ENCODE assay signal across 8 mouse cellular contexts in genomic region chr3:90603623-90604022, GRCm38 (mm10). TPM values are rescaled to one million over a fixed set of nuclear protein-coding genes. Genes with fewer than 3 reads are reported as not detected.
A peak's percentile ranks its signal among the peaks of the same experiment; 100 is the strongest.
DNase-seq lines count a peak whose midpoint lies in the region; ATAC-seq and TF ChIP-seq lines count a peak whose summit lies in the region.

S100a4 (plus strand) TSS chr3:90603771.

- TF ChIP-seq CTCF in left cerebral cortex, adult 2 months (IDR thresholded peaks at IDR 0.05), result no peak

- H3K36me3 ChIP-seq in forebrain, embryonic 14.5 days (ENCODE audit: control insufficient read depth, insufficient read depth, low read length), result no peaks in the 10 kb centered on the region
- H3K36me3 ChIP-seq in limb, embryonic 14.5 days (ENCODE audit: control insufficient read depth, insufficient read depth, low read length), result no peaks in the 10 kb centered on the region

- no peak within 1 kb of the TSS for H3K4me2 ChIP-seq in forebrain, embryonic 14.5 days (ENCODE audit: low read length)
- H3K4me2 ChIP-seq in limb, embryonic 14.5 days (replicated peaks; ENCODE audit: low read depth, low read length, severe bottlenecking), result no peak within 1 kb of the TSS

- no peak for DNase-seq in left cerebral cortex, adult 2 months (ENCODE audit: extremely low spot score in 1 of 2, low spot score in 2 of 2)
- DNase-seq in left cerebral cortex, postnatal 4 days, result no peak
- DNase-seq in NIH3T3 (ENCODE audit: low read depth), result peak; percentile 94
- no peak for DNase-seq in forebrain, embryonic 14.5 days (ENCODE audit: low spot score)
- DNase-seq in limb, embryonic 14.5 days (ENCODE audit: low spot score), result peak; percentile 68
- DNase-seq in cerebellum, postnatal 4 days (ENCODE audit: low spot score in 2 of 2), result no peak
- DNase-seq in thymus, postnatal 36 days, result no peak
- DNase-seq in ovary, postnatal 36 days (ENCODE audit: low spot score), result no peak

- peaks cover 8% of the 10 kb centered on the region for H3K4me1 ChIP-seq in forebrain, embryonic 14.5 days (ENCODE audit: control insufficient read depth, insufficient read depth, low read length)
- H3K4me1 ChIP-seq in limb, embryonic 14.5 days (ENCODE audit: control insufficient read depth, insufficient read depth, low read length), result peaks cover 39% of the 10 kb centered on the region

- H3K4me3 ChIP-seq in left cerebral cortex, adult 2 months, result no peak within 1 kb of the TSS
- no peak within 1 kb of the TSS for H3K4me3 ChIP-seq in forebrain, embryonic 14.5 days (ENCODE audit: low read depth, low read length)
- H3K4me3 ChIP-seq in limb, embryonic 14.5 days (replicated peaks; ENCODE audit: low read length), result no peak within 1 kb of the TSS

- no peaks in the 10 kb centered on the region for H3K27me3 ChIP-seq in forebrain, embryonic 14.5 days (replicated peaks; ENCODE audit: control insufficient read depth, insufficient read depth, low read length)
- no peaks in the 10 kb centered on the region for H3K27me3 ChIP-seq in limb, embryonic 14.5 days (ENCODE audit: control insufficient read depth, insufficient read depth, low read length)

- 68% methylated on average over 3 of the region's 3 CpGs for WGBS in forebrain, embryonic 14.5 days
- WGBS in limb, embryonic 14.5 days, result 36% methylated on average over 3 of the region's 3 CpGs

- H3K9me3 ChIP-seq in forebrain, embryonic 14.5 days (replicated peaks; ENCODE audit: control insufficient read depth, low read length), result no peaks in the 10 kb centered on the region
- no peaks in the 10 kb centered on the region for H3K9me3 ChIP-seq in limb, embryonic 14.5 days (ENCODE audit: control insufficient read depth, low read length)

- intact Hi-C loops in left cerebral cortex, adult 2 months (cut with DNase I), result loop anchor here (2.0 kb wide), 1 partner anchor 17 kb away; no protein-coding TSS in a partner anchor
- intact Hi-C loops in left cerebral cortex, postnatal 4 days (cut with DNase I), result no loop called here

- no peak for ATAC-seq in forebrain, embryonic 14.5 days
- peak; percentile 64 for ATAC-seq in limb, embryonic 14.5 days (ENCODE audit: low FRiP score, low read depth)

- H3K9ac ChIP-seq in forebrain, embryonic 14.5 days (ENCODE audit: low read length), result no peak within 1 kb of the TSS
- H3K9ac ChIP-seq in limb, embryonic 14.5 days (ENCODE audit: low read depth, low read length, severe bottlenecking), result no peak within 1 kb of the TSS

- peak within 1 kb of the TSS; percentile 46; the same call in 1 of the 2 replicates for H3K27ac ChIP-seq in left cerebral cortex, adult 2 months
- peak within 1 kb of the TSS; percentile 52; the same call in 1 of the 2 replicates for H3K27ac ChIP-seq in forebrain, embryonic 14.5 days (ENCODE audit: low read depth, low read length)
- peak within 1 kb of the TSS; percentile 84 for H3K27ac ChIP-seq in limb, embryonic 14.5 days (replicated peaks; ENCODE audit: low read depth, low read length)

- TF ChIP-seq POLR2A in limb, embryonic 14.5 days (IDR thresholded peaks at IDR 0.05; ENCODE audit: borderline replicate concordance, extremely low read depth, insufficient read depth, insufficient read length), result no peak

RNA-seq across cellular contexts. Expression of gene S100a4, which starts in this region (rescaled TPM):
- 1 to 10 TPM; 4.6 to 4.8 TPM for total RNA-seq in left cerebral cortex, adult 2 months (2021)
- 1 to 10 TPM; 3.3 to 6.2 TPM for total RNA-seq in left cerebral cortex, postnatal 4 days (2021)
- polyA plus RNA-seq in forebrain, embryonic 14.5 days (2014; fragmentation: Nextera tagmentation; extraction: Ambion mirVana), result 1.3 and 1.9 TPM in 2 replicates
- 18.0 and 26.2 TPM in 2 replicates for polyA plus RNA-seq in limb, embryonic 14.5 days (2012; rRNA removed)
- polyA plus RNA-seq in limb, embryonic 14.5 days (2014; fragmentation: Nextera tagmentation; extraction: Ambion mirVana), result 17.9 and 18.0 TPM in 2 replicates

Comparison
In these comparisons a context has a peak if more than half of its experiments do, and no peak if none do; other contexts are left out.
1. DNase-seq: peak in NIH3T3 (single experiment) and limb, embryonic 14.5 days (single experiment); none in left cerebral cortex, adult 2 months (0 of 2), left cerebral cortex, postnatal 4 days (single experiment), forebrain, embryonic 14.5 days (single experiment), cerebellum, postnatal 4 days (0 of 2), thymus, postnatal 36 days (0 of 2) and ovary, postnatal 36 days (single experiment).
2. Peak in every context shown above with its lines, with median percentiles within 50 percentile points of each other: H3K27ac ChIP-seq.